Mouse (Mus musculus) ZHBTc4 (cell line): ENCODE data around the gene Dus3l.

Source experiments
- DNase-seq: peaks from one replicate; pipeline ENCODE4 v3.0.0-alpha.2; 2011; ENCODE audit warnings: low read depth, low spot score

Dus3l gene

DNA sequence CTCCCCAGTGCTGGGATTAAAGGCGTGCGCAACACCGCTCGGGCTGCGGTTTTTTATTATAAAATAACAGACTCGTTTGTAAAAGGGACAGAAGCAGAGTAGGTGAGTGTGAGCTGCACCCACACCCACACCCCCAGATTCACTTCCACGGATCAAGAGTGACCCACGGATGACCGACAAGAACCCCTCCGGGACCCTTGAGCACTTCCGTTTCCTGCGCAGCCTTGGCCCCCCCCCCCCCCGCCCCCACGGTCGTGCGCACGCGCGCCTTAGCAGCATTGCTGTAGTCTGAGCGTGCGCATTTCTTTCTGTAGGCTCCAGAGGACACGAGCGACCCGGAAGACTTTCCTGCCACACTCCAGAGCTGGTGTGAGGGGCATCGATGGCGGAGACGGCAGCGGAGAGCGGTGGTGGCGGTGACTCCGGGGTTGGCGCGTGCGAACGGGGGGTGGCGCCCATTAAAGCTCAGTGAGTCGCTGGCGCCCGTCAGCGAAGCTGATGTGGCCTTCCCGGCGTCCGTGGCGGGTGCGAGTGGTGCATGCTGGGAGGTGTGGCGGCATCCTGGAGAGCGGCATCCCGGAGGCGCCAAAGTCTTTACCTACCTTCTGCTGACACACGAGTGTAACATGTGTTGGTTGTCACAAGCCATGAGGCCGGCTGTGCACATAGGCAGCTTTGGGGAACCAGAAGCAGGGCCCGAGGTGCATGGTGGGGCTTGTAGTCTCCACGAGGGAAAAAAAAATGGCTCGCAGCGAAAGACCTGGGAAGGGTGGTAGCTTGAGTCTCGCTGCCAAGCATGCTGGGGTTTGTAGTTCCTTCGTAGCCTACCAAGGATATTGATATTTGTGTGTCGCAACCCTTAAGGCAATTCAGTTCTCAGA lies at the start of gene Dus3l:
Gene Dus3l, plus strand, starts transcription at position 284 of the 881 bp plus-strand sequence.
- DNase-seq = peak; percentile 94

DNA sequence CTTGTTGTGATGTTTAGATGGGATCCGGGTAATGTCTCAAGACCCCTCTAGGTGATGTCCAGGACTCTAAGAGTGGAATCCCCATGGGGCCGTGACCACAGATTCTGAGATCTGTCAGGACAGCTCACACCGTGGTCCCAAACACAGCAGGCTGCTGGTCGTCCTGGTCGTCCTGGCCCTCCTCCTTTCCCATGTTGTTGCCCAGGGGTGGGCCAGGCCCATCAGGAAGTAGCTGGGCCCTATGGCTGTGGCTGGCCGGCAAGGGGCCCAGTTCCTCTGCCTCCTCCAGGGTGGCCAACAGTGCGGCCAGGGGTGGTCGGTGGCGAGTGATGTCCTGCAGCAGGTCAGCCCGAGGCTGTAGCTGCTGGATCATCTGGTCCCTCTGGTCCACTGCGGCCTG lies 49.2 kb upstream of the Dus3l start:
- DNase-seq = no peak

DNA sequence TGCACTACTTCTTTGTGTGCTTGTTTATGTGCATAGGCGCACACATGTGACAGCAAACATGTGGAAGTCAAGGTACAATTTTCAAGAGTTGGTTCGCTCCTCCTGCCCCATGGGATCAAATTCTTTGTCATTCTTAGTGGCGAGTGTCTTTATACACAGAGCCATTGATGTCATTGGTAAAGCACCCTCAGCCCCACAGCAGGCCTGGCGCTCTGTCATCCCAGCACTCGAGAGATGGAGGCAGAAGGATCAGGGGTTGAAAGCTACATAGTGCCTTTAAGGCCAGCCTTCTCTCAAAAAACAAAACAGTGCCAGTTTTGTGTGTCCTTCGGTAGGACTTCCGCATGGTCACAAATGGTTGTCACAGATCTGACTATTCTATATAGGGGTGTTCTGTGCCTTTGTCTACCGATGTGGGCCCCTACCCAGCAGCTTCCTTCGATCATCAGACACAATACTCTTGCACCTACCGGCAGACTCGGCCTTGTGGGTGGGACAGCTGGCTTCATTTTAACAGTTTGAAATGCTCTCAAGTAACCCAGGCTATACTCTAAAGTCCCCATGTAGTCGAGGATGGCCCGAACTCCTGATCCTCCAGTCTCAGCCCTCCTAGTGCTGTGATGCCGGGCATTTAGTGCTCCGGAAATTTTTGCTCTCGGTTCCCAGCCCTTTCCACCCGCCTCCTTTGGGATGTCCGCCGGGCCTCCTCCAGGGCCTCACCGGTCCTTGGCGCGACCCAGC lies 48.5 kb upstream of the Dus3l start:
- no peak for DNase-seq

DNA sequence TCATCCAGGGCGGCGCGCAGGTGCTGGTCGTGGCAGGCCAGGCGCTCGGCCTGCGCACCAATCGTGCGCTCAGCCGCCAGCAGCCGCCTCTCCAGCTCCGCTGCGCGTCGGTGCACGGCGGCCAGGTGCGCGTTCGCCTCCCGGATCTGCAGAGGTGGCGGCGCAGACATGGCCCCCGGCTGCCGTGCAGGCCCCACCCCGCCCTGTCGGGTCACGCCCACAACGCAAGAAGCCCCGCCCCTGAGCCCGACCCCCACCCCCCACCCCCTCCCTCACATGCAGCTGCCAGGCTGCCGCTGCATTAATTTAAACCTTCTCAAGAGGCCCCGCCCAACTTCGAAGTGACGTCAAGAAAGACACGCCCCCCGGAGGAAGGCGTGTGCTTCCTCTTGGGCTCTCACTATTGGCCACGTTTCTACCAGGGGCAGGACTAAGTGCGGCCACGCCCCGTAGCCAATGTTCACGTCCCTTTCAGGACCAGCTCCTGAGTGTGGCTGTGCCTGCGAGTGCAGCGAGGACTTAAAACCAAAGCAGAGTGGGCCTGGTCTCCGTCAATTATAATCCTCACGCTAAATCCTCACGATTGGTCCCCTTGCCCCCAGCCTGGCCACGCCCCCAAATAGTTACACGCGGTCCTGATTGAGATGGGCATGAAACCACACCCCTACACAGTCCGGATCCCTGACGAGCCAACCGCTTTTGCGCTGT lies 47.7 kb upstream of the Dus3l start:
- peak; percentile 100 for DNase-seq

DNA sequence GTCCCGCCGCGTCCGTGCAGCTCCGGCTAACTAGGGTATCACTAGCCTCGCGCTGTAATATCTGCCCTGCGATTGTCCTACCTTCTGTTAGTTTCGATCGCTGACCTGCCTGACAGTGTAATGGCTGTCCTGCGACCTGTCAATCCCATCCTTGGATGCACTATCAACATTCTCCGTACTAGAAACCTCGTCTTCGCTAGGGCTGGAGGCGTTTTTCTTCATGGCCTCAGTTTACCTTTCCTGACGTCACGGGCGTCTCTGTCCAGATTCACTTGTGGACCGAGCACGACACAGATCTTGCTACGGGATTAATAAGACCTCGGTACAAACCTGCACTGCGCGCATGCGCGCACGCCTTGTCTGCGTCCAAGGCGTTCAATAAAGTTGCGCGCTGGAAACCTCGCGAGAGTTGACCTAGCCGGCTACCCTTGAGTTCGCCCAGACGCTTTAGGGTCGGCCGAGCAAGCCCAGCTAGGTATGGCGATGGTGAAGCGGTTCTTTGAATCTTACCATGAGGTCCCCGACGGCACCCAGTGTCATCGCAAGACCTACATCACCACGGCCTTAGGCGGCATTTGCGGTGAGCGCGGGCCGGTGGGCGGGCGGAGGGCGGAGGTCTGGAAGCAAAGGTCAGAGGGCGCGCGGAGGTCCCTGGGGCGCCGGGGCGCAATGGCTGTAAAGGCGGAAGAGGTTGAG lies 47.0 kb upstream of the Dus3l start, which contains the start of the genes Ndufa11 and Vmac:
Gene Ndufa11, plus strand, starts transcription at position 405 of the 696 bp plus-strand sequence.
Gene Vmac, minus strand, starts transcription at position 660 of the 696 bp plus-strand sequence.
- DNase-seq = peak; percentile 99

DNA sequence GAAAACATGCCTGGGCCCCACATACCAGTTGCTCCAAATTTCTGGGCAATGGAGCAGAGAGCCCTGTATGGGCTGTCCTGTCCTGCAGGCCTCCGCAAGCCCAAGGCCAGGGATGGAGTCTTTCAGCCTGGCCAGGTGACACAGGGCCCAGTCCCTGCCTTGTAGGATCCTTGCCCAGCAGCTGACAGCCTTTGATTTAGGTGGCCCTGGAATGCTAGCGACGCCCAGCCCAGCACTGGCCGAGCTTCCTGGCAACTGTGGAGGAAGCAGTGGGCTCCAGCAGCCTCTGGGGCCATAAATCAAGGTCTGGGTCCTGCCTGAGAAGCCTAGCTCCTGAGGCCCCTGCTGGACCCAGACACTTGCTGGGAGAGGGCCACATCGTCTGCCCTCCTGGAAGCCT lies 42.1 kb upstream of the Dus3l start:
- DNase-seq = no peak

DNA sequence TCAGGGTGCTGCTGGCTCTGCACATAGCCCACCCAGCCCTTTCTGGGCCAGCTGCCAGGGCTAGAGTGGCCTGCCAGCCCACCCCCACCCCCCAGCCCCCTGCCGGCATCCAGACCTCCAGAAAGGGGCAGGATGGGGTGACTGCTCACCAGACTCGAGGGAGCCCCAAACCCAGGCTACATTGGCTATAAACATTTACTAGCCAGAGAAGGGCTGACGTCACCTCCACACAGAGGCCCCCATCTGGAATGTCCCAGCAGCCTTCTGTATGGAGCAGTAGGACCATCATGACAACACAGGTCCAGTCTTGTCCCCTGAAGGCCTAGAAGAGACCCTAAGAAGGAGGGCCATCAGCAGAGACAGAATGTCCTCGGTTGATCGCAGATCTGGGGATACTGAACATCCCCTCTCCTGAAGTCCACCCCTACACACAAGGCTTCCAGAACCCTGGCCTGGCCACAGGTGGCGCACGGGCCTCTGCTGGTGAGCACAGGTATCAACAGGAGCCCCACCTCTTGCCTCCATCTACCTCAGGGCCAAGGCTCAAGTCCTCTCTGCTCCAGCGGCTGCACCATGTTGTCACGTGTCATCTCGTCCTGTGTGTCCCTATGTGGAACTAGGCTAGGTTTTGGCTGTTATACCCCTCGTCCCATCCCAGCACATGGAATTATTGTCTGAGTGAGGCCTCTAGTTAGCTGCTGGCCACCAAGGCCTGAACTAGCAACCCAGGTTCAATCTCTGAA lies 41.0 kb upstream of the Dus3l start:
- peak; percentile 42 for DNase-seq

DNA sequence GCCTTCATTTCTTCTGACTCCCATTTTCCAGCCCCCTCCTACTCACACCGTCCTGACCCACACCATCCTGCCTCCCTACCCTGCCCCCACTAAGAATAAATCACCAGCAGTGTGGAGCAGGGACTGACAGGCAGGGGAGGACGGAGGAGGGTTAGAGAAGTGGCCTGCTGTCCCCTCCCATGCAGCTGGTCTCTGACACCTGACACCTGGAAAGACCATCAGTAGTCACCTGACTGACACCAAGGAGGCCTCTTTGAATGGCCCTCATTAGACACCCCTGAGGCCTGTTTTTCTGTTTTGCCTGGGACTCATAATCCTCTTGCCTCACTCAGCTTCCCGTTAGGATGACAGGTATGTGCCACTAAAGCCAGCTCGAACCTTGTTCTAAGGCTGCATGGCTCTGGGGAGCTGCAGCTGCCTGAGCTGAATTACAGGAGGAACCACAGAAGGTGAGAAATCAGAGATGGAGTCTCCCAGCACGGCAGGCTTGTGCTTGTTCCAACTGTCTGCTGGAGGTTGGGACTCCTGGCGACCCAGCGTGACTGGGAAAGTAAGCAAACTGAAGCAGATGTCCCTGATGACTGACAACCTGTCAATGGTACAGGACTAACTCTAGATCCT lies 37.4 kb upstream of the Dus3l start:
- DNase-seq = no peak

DNA sequence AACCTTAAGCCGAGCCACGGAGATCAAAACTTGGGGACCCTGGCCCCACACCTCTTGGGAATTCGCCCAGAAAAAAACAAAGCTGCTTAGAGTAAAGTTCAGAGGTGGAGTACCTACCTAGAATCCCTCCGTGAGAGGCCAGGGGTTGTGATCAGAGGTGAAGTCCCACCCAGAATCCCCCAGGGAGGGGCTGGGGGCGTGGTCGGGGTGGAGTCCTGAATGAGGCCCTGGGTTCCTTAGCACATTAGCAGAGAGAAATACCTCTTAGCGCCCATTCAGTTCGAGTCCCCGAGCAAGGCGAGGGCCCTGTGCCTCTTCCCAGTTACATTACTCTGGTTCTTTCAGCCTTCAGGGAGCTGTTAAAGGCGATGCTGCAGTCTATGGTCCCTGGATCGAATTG lies 36.9 kb upstream of the Dus3l start:
- peak; percentile 85 for DNase-seq

DNA sequence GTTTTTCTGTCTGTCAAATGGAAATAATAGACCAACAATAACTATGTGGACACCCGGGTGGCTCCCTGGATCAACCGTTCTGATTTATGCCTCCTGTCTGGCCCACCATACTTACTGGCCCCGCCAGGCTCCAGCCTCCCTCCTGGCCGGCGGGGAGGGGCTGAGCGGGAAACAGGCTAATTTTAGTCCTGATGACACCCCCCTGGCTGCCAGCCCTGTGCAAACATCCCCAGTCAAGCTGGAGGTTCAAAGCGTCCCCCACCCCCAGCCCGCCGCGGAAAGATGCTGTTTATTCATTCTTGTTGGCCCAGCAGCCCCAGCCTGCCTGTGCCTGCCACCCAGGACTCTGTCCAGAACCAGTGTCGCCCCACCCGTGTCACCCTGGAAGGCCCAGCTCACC lies 36.4 kb upstream of the Dus3l start:
- no peak for DNase-seq

DNA sequence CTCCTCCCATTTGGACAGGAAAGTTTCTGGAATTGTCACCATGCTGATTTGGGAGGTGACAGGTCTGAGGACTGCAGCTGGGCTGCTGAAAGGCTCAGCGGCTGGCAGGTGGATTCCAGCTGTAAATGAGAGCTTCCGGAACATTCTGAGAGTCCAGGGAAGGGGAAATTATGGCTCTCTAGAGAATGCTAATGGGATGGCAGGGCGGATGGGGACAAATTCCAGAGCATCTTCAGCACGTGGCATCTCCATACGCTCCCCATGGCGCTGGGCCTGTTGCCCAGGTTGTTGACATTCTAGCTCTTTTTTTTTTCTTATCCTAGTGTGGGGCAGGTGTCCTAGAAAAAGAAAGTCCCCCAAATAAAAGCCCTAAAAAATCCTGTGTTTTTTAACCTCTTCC lies 35.4 kb upstream of the Dus3l start:
- peak; percentile 44 for DNase-seq

DNA sequence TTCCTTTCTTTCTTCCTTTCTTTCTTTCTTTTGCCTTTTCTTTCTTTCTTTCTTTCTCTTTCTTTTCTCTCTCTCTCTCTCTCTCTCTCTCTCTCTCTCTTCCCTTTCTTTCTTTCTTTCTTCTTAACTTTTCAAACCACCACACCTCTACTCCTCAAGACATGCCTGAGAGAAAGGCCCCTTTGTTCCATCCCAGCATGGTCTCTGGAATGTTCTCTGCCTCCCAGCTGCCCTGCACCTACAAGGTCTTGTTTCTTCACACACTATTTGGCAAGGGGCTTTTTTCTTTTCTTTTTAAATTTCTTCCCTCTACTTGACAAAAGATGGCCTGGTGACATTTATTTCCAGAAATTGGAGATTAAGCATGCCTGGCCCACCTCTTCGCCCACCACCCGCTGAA lies 34.9 kb upstream of the Dus3l start:
- peak; percentile 63 for DNase-seq

DNA sequence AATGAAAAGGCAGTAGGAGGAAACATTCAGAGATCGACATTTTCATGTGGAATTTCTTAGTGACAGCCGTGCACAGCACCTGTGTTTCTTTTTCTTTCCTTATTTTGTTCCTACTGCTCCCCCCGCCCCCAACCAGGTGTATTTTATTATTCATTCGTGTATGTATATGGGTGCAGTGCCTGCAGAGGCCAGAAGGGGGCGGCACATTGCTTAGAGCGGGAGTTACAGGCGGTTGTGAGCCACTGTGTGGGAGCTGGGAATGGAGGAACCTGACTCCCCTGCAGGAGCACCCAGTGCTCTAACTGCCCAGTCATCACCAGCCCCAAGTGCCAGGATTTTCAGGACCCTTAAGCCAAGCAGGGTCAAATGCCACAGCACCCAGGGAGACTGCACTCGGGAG lies 28.0 kb upstream of the Dus3l start:
- peak; percentile 85 for DNase-seq

DNA sequence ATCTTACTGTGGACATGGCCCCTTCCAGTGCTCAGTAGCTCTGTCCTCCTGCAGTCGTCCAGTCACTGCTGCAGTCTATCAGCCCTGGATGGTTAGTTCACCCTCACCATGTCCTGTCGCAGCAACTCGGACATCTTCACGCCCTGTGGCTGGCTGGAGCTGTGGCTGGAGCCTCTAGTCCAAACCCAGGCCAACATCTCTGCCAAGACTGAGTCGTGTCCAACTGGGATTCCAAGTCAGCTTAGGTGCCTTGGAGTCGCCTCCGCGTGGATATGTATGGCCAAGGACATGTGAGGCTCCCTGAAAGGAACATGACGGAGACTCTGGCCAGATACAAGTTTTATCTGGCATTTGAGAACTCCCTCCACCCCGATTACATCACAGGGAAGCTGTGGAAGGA lies 26.3 kb upstream of the Dus3l start:
- DNase-seq = no peak

DNA sequence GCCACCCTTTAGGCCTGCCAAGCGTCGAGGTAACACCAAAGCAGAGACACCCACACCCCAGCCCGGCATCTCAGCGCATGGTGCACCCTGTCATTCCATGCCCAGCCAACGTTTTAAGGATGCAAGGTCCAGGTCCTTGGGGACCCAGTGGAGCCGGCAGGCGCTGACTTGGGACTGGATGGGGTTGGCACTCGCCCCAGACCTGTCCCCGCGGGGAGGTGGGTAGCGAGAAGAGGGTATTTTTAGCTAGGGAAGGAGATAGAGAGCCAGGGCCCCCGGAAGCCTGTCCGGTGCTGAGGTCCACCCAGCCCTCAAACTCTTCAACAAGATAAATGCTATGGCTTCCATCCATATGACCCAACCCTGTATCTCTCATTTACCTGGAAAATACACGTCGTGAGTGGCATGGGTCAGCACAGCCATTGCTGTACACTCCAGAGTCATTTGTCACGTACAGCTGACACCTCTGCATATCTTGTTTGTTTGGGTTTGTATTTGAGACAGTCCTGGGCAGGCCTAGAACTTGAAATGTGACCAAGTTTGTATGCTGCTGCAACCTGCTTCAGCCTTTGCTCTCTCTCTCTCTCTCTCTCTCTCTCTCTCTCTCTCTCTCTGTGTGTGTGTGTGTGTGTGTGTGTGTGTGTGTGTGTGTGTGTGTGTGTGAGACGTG lies 24.3 kb upstream of the Dus3l start:
- DNase-seq = no peak

DNA sequence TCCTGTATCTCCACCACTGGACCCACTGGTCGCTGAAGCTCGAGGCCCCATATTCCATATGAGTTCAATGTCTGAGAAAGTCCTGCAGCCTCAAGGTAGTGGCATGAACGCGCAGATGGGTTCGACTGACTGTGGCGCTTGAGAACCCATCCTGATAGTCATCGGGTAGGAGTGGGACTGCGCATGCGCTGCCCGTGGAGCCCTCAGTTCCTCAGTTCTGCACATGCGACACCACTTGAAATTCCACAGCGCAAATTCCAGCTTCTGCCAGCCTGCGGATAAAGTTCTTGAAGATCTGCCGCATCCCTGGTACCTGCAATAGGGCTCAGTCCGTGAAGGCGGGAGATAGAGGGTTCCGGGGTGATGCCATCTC lies 23.8 kb upstream of the Dus3l start:
- peak; percentile 87 for DNase-seq

DNA sequence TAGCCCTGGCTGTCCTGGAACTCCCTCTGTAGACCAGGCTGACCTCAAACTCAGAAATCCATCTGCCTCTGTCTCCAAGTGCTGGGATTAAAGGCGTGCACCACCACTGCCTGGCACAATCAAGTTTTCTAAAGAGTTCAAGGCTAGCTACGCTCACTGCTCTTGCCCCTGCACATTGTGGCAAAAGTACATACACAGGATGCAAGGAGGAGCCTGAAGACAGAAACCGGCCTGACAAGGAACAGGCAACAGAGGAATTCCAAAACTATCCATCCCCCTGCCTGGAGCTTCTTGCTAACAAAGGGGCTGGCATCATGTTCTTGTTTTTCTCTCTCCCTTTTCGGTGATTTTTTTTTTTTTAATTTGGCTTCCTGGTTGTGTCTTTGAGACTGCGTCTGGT lies 20.4 kb upstream of the Dus3l start:
- DNase-seq = no peak

DNA sequence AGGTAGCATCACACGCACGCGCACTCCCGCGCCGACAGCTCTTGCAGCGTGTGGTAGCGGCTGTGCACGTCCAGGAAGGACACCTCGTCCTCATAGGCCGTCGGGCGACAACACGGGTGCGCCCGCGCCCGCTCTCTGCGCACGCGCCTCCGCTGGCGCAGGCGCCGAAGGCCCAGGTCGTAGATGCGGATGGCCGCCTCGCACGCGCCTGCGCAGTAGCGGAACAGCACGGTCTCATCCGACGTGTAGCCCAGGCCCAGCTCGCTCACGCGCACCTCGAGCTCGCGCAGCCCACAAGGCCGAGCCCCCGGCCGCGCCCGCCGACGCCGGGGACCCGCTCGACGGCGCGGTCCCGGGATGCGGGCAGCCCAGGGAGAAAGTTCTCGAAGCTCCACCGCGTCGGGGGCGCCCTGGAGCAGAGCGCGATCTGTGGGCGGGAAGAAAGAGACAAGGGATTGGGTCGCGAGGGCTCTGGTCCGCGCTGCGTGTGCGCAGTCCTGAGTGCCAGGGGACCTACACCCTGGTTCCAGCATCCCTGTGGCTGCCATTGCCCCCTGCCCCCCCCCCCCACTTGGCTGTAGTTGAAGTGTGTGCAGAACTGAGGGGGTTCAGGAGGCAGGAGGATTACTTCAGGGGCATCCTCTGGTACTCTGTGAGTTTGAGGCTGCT lies 13.0 kb upstream of the Dus3l start:
- DNase-seq = peak; percentile 95

DNA sequence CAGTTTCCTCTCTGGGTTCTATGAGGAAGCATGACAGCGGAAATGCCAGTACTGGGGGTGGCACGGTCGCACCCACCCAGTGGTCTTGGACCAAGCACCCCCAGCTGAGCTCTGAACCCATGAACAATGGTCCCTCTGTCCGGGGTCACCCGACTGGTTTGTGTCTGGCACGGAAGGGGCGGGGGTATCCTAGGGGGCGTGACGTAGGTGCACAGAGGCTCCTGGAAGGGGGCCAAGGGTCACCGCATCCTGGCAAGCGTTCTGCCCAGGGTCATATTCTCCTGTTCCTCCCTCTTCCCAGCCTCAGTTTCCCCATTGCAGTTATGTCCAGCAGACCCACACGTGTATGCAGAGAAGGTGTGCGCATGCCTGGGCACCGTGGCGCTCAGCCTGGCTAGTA lies 11.1 kb upstream of the Dus3l start:
- no peak for DNase-seq
